Mouse (Mus musculus): ENCODE measurements at regions not wholly inside any gene's neighbourhood (a gene's known extent, or its start where the extent isn't known, plus 50 kb on each side); places are given as distances from the start of the nearest gene placed in this dataset.

- WGBS, result 92% methylated on average over 6 of the region's 6 CpGs
- Histone ChIP-seq H3K27me3 (replicated peaks; ENCODE audit: control insufficient read depth, insufficient read depth, low read length) (no peaks in the 10 kb centered on the region), H3K4me1 (ENCODE audit: control insufficient read depth, insufficient read depth, low read length) (no peaks in the 10 kb centered on the region), H3K27ac (ENCODE audit: insufficient read depth, low read depth, low read length) (no peak overlapping the region), H3K4me3 (ENCODE audit: insufficient read depth, low read depth, low read length) (no peak overlapping the region), H3K36me3 (ENCODE audit: control insufficient read depth, insufficient read depth, low read length) (no peaks in the 10 kb centered on the region)
- DNase-seq, result no peak
- TF ChIP-seq POLR2A (IDR thresholded peaks at IDR 0.05; ENCODE audit: low read depth, low read length), result no peak
Observed at GRCm38 (mm10) chr16:58300098-58300497, 108.1 kb upstream of the Dcbld2 start.

- WGBS, result 41% methylated on average over 5 of the region's 5 CpGs
- Histone ChIP-seq H3K27me3 (replicated peaks; ENCODE audit: control insufficient read depth, insufficient read depth, low read length) (no peaks in the 10 kb centered on the region), H3K4me1 (ENCODE audit: control insufficient read depth, insufficient read depth, low read length) (no peaks in the 10 kb centered on the region), H3K36me3 (ENCODE audit: control insufficient read depth, insufficient read depth, low read length) (no peaks in the 10 kb centered on the region), H3K27ac (ENCODE audit: insufficient read depth, low read depth, low read length) (no peak overlapping the region), H3K4me3 (ENCODE audit: insufficient read depth, low read depth, low read length) (no peak overlapping the region)
- DNase-seq, result peak; percentile 51
- TF ChIP-seq CTCF (conservative IDR thresholded peaks at IDR 0.05; ENCODE audit: insufficient read depth, insufficient read length, low read depth, low read length) (no peak), POLR2A (IDR thresholded peaks at IDR 0.05; ENCODE audit: low read depth, low read length) (no peak)
Observed at GRCm38 (mm10) chr16:58303555-58303954, 104.7 kb upstream of the Dcbld2 start.

GRCm38 (mm10) chr16:58316889-58317455, 91.3 kb upstream of the Dcbld2 start:
- 72% methylated on average over 6 of the region's 6 CpGs for WGBS
- no peak for DNase-seq
- Histone ChIP-seq H3K27me3 (replicated peaks; ENCODE audit: control insufficient read depth, insufficient read depth, low read length) (no peaks in the 10 kb centered on the region), H3K27ac (ENCODE audit: insufficient read depth, low read depth, low read length) (no peak overlapping the region), H3K4me1 (ENCODE audit: control insufficient read depth, insufficient read depth, low read length) (no peaks in the 10 kb centered on the region), H3K4me3 (ENCODE audit: insufficient read depth, low read depth, low read length) (no peak overlapping the region), H3K36me3 (ENCODE audit: control insufficient read depth, insufficient read depth, low read length) (no peaks in the 10 kb centered on the region)
- TF ChIP-seq CTCF (conservative IDR thresholded peaks at IDR 0.05; ENCODE audit: insufficient read depth, insufficient read length, low read depth, low read length) (no peak), POLR2A (IDR thresholded peaks at IDR 0.05; ENCODE audit: low read depth, low read length) (no peak)

GRCm38 (mm10) chr16:58331087-58331486, 77.2 kb upstream of the Dcbld2 start:
- H3K27me3 ChIP-seq (replicated peaks; ENCODE audit: control insufficient read depth, insufficient read depth, low read length), result no peaks in the 10 kb centered on the region
- WGBS, result 57% methylated on average over 3 of the region's 3 CpGs
- peak; percentile 55 for DNase-seq
- H3K36me3 ChIP-seq (ENCODE audit: control insufficient read depth, insufficient read depth, low read length), result no peaks in the 10 kb centered on the region
- no peak overlapping the region for H3K4me3 ChIP-seq (ENCODE audit: insufficient read depth, low read depth, low read length)
- H3K27ac ChIP-seq (ENCODE audit: insufficient read depth, low read depth, low read length), result no peak overlapping the region
- no peaks in the 10 kb centered on the region for H3K4me1 ChIP-seq (ENCODE audit: control insufficient read depth, insufficient read depth, low read length)
- no peak for TF ChIP-seq CTCF (conservative IDR thresholded peaks at IDR 0.05; ENCODE audit: insufficient read depth, insufficient read length, low read depth, low read length)
- no peak for TF ChIP-seq POLR2A (IDR thresholded peaks at IDR 0.05; ENCODE audit: low read depth, low read length)

GRCm38 (mm10) chr16:58343921-58344320, 64.3 kb upstream of the Dcbld2 start:
- WGBS, result 88% methylated on average over 5 of the region's 5 CpGs
- no peaks in the 10 kb centered on the region for H3K4me1 ChIP-seq (ENCODE audit: control insufficient read depth, insufficient read depth, low read length)
- H3K4me3 ChIP-seq (ENCODE audit: insufficient read depth, low read depth, low read length), result no peak overlapping the region
- DNase-seq, result no peak
- H3K27ac ChIP-seq (ENCODE audit: insufficient read depth, low read depth, low read length), result no peak overlapping the region
- H3K27me3 ChIP-seq (replicated peaks; ENCODE audit: control insufficient read depth, insufficient read depth, low read length), result no peaks in the 10 kb centered on the region
- no peaks in the 10 kb centered on the region for H3K36me3 ChIP-seq (ENCODE audit: control insufficient read depth, insufficient read depth, low read length)
- no peak for TF ChIP-seq CTCF (conservative IDR thresholded peaks at IDR 0.05; ENCODE audit: insufficient read depth, insufficient read length, low read depth, low read length)
- TF ChIP-seq POLR2A (IDR thresholded peaks at IDR 0.05; ENCODE audit: low read depth, low read length), result no peak

GRCm38 (mm10) chr16:58349354-58349753, 58.9 kb upstream of the Dcbld2 start:
- DNase-seq, result no peak
- no peak overlapping the region for H3K27ac ChIP-seq (ENCODE audit: insufficient read depth, low read depth, low read length)
- H3K4me3 ChIP-seq (ENCODE audit: insufficient read depth, low read depth, low read length), result no peak overlapping the region
- 55% methylated on average over 5 of the region's 5 CpGs for WGBS
- H3K4me1 ChIP-seq (ENCODE audit: control insufficient read depth, insufficient read depth, low read length), result no peaks in the 10 kb centered on the region
- TF ChIP-seq CTCF (conservative IDR thresholded peaks at IDR 0.05; ENCODE audit: insufficient read depth, insufficient read length, low read depth, low read length) (no peak), POLR2A (IDR thresholded peaks at IDR 0.05; ENCODE audit: low read depth, low read length) (no peak)
- no peaks in the 10 kb centered on the region for H3K27me3 ChIP-seq (replicated peaks; ENCODE audit: control insufficient read depth, insufficient read depth, low read length)
- no peaks in the 10 kb centered on the region for H3K36me3 ChIP-seq (ENCODE audit: control insufficient read depth, insufficient read depth, low read length)

GRCm38 (mm10) chr16:58349802-58350201, 58.4 kb upstream of the Dcbld2 start:
- WGBS, result 58% methylated on average over 2 of the region's 2 CpGs
- no peak overlapping the region for H3K27ac ChIP-seq (ENCODE audit: insufficient read depth, low read depth, low read length)
- H3K4me3 ChIP-seq (ENCODE audit: insufficient read depth, low read depth, low read length), result no peak overlapping the region
- no peaks in the 10 kb centered on the region for H3K4me1 ChIP-seq (ENCODE audit: control insufficient read depth, insufficient read depth, low read length)
- DNase-seq, result no peak
- H3K27me3 ChIP-seq (replicated peaks; ENCODE audit: control insufficient read depth, insufficient read depth, low read length), result no peaks in the 10 kb centered on the region
- no peaks in the 10 kb centered on the region for H3K36me3 ChIP-seq (ENCODE audit: control insufficient read depth, insufficient read depth, low read length)
- no peak for TF ChIP-seq CTCF (conservative IDR thresholded peaks at IDR 0.05; ENCODE audit: insufficient read depth, insufficient read length, low read depth, low read length)
- TF ChIP-seq POLR2A (IDR thresholded peaks at IDR 0.05; ENCODE audit: low read depth, low read length), result no peak

Measured in kidney, adult 2 months (tissue).